Mouse (Mus musculus): ENCODE data around the gene Skap1.

- TF ChIP-seq CTCF (IDR thresholded peaks at IDR 0.05; ENCODE audit: borderline replicate concordance, insufficient read depth, low read length) (no peak), POLR2A (IDR thresholded peaks at IDR 0.05; ENCODE audit: low read depth, low read length) (no peak)
These were observed 86.7 kb downstream of the Skap1 start for GRCm38 (mm10) chr11:96550960-96551703.
